Mouse (Mus musculus) hindbrain, embryonic 16.5 days (tissue): Measurements from ENCODE around the gene Tpte. TPM values are rescaled to one million over a fixed set of nuclear protein-coding genes. Genes with fewer than 3 reads are reported as not detected.
A peak's percentile ranks its signal among the peaks of the same experiment; 100 is the strongest.

Experiments used
- ATAC-seq: fragments of 200-750 bp; cut with Nextera tagmentation; 2 replicates; pipeline ENCODE4 v1.8.0; 2017; ENCODE audit warnings: moderate TSS enrichment, moderate library complexity
- H3K27ac ChIP-seq: fragments of 300-500 bp; sonication (generic); 2 replicates; pipeline ENCODE4 v1.5.1; 2014; ENCODE audit warnings: low read depth, mild to moderate bottlenecking, control low read depth, low read length, moderate library complexity
- H3K27me3 ChIP-seq: fragments of 300-500 bp; sonication (generic); replicated peaks from 2 replicates; pipeline ENCODE4 v1.6.1; 2014; ENCODE audit warnings: low read length; ENCODE audit not compliant: control insufficient read depth, insufficient read depth
- H3K36me3 ChIP-seq: fragments of 300-500 bp; sonication (generic); 2 replicates; pipeline ENCODE4 v1.6.1; 2014; ENCODE audit warnings: mild to moderate bottlenecking, low read length, moderate library complexity, mixed read lengths; ENCODE audit not compliant: control insufficient read depth, insufficient read depth
- H3K4me1 ChIP-seq: fragments of 300-500 bp; sonication (generic); 2 replicates; pipeline ENCODE4 v1.6.1; 2014; ENCODE audit warnings: low read depth, low read length; ENCODE audit not compliant: control insufficient read depth, insufficient read depth
- H3K4me2 ChIP-seq: fragments of 300-500 bp; sonication (generic); 2 replicates; pipeline ENCODE4 v1.6.1; 2014; ENCODE audit warnings: mild to moderate bottlenecking, low read length, control low read depth, moderate library complexity
- H3K4me3 ChIP-seq: fragments of 300-500 bp; sonication (generic); 2 replicates; pipeline ENCODE4 v1.5.1; 2014; ENCODE audit warnings: mild to moderate bottlenecking, low read length, control low read depth, moderate library complexity
- H3K9ac ChIP-seq: fragments of 300-500 bp; sonication (generic); 2 replicates; pipeline ENCODE4 v1.6.1; 2014; ENCODE audit warnings: low read depth, mild to moderate bottlenecking, control low read depth, low read length, moderate library complexity
- H3K9me3 ChIP-seq: fragments of 300-500 bp; sonication (generic); 2 replicates; pipeline ENCODE4 v1.6.1; 2014; ENCODE audit warnings: mild to moderate bottlenecking, low read length, moderate library complexity; ENCODE audit not compliant: control insufficient read depth
- WGBS: fragments of 180-500 bp; shearing (Covaris S2); extraction: QIAGEN DNeasy Blood & Tissue Kit; methylation state at CpG from one replicate; pipeline ENCODE4 v1.1.7; 2014; 5-methylcytosine and 5-hydroxymethylcytosine counted together
- polyA plus RNA-seq: library from polyadenylated mRNA; unstranded; fragments of >200 nt; fragmentation: Nextera tagmentation; extraction: Ambion mirVana; gene quantifications from 2 replicates; pipeline ENCODE4 v1.2.1, GENCODE M21; 2015

Gene Tpte
- polyA plus RNA-seq, 1 experiment from 2014 or later: not detected

GRCm38 (mm10) chr8:22389874-22390273 is 106.6 kb downstream of the Tpte start:
- H3K4me1 ChIP-seq: no peaks in the 10 kb centered on the region
- no peak overlapping the region for H3K4me3 ChIP-seq
- H3K36me3 ChIP-seq: peaks cover 8% of the 10 kb centered on the region
- no peak overlapping the region for H3K27ac ChIP-seq
- no peak overlapping the region for H3K9ac ChIP-seq
- H3K9me3 ChIP-seq: no peaks in the 10 kb centered on the region
- H3K4me2 ChIP-seq: no peak overlapping the region
- ATAC-seq: no peak
- H3K27me3 ChIP-seq: no peaks in the 10 kb centered on the region
- WGBS: 87% methylated on average over 10 of the region's 10 CpGs

GRCm38 (mm10) chr8:22390766-22391463 is 107.7 kb downstream of the Tpte start:
- H3K4me1 ChIP-seq: no peaks in the 10 kb centered on the region
- no peaks in the 10 kb centered on the region for H3K27me3 ChIP-seq
- no peak overlapping the region for H3K9ac ChIP-seq
- ATAC-seq: no peak
- H3K36me3 ChIP-seq: peaks cover 8% of the 10 kb centered on the region
- 89% methylated on average over 8 of the region's 8 CpGs for WGBS
- no peak overlapping the region for H3K27ac ChIP-seq
- no peak overlapping the region for H3K4me2 ChIP-seq
- H3K4me3 ChIP-seq: no peak overlapping the region
- no peaks in the 10 kb centered on the region for H3K9me3 ChIP-seq

- no peak overlapping the region for H3K27ac ChIP-seq
- no peak overlapping the region for H3K9ac ChIP-seq
- H3K9me3 ChIP-seq: no peaks in the 10 kb centered on the region
- 84% methylated on average over 4 of the region's 4 CpGs for WGBS
- no peaks in the 10 kb centered on the region for H3K36me3 ChIP-seq
- ATAC-seq: no peak
- H3K4me2 ChIP-seq: no peak overlapping the region
- H3K27me3 ChIP-seq: no peaks in the 10 kb centered on the region
- no peak overlapping the region for H3K4me3 ChIP-seq
- peaks cover 6% of the 10 kb centered on the region; the same call in 1 of the 2 replicates for H3K4me1 ChIP-seq
Observed at GRCm38 (mm10) chr8:22394471-22394870, 111.2 kb downstream of the Tpte start.

GRCm38 (mm10) chr8:22395256-22395655 is 112.0 kb downstream of the Tpte start:
- no peaks in the 10 kb centered on the region for H3K9me3 ChIP-seq
- no peak overlapping the region for H3K27ac ChIP-seq
- WGBS: 95% methylated on average over 8 of the region's 8 CpGs
- no peaks in the 10 kb centered on the region for H3K36me3 ChIP-seq
- H3K4me3 ChIP-seq: no peak overlapping the region
- ATAC-seq: no peak
- H3K4me2 ChIP-seq: no peak overlapping the region
- H3K27me3 ChIP-seq: no peaks in the 10 kb centered on the region
- peaks cover 6% of the 10 kb centered on the region; the same call in 1 of the 2 replicates for H3K4me1 ChIP-seq
- no peak overlapping the region for H3K9ac ChIP-seq

DNA sequence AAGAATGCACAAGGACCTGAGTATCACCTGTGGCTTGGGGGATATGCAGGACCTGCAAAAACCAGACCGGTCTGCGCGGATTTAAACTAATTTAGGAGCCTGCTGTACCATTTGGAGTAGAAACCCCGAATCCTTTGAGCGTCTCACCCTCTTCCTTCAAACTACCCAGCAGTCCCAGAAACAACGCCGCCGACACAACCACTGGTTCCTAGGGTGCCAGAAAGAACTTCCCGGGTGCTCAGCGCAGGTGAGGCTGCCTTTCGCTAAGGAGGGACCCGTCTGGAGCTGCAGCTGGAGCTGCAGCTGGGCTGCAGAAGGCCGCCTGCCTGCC is 114.5 kb downstream of the Tpte start:
- Histone ChIP-seq H3K27ac (peak overlapping the region; percentile 87), H3K4me1 (peaks cover 6% of the 10 kb centered on the region; the same call in 1 of the 2 replicates), H3K9ac (peak overlapping the region; percentile 75), H3K9me3 (no peaks in the 10 kb centered on the region), H3K4me2 (peak overlapping the region; percentile 85), H3K36me3 (no peaks in the 10 kb centered on the region), H3K27me3 (no peaks in the 10 kb centered on the region), H3K4me3 (peak overlapping the region; percentile 66)
- whole genome bisulfite sequencing: 0% methylated on average over 13 of the region's 13 CpGs
- no peak for ATAC-seq

DNA sequence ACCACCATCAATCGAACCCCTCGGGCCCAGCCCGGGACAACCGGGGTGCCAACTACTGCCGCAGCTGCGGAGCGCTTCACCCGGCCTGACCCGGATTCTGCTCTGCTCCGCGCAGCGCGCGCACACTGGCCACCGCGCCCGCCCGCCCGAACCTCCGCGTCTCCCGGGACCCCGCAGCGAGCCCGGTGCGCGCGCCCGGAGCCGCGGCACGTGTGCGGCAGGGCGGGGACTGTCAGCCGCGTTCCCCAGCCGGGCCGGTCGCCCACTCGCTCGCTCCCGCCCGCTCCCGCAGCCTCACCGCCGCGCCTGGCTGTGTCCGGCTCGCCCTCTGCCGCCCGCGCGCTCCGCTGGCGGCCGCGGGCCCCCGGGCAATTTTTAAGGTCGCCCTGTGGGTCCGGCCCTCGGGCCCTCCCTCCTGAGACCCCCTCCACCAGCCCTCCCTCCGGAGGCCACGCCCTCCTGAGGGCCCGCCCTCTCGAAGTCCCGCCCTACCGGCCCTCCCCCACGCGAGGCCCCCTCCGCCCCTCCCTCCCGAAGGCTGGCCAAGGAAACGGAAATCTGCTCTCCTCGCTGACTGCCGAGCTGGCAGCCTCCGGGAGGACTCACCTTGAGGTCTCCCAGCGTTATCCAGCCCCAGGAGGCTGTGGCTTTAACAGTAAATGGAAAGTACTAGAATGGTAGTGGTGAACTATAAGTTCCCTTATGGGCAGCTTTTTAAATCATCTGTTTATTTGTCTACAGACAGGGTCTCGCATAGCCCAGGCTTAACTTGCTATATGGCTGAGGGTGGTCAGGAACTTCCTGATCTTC is 115.1 kb downstream of the Tpte start, which contains the start of gene Slc25a15:
Gene Slc25a15 (minus strand): TSS at position 456 of the 810 bp plus-strand sequence.
- ATAC-seq: peak; percentile 96
- peak within 1 kb of the TSS; percentile 66 for H3K4me3 ChIP-seq
- H3K4me1 ChIP-seq: peaks cover 6% of the 10 kb centered on the region; the same call in 1 of the 2 replicates
- peak within 1 kb of the TSS; percentile 85 for H3K4me2 ChIP-seq
- no peaks in the 10 kb centered on the region for H3K36me3 ChIP-seq
- no peaks in the 10 kb centered on the region for H3K9me3 ChIP-seq
- no peaks in the 10 kb centered on the region for H3K27me3 ChIP-seq
- H3K9ac ChIP-seq: peak within 1 kb of the TSS; percentile 75
- WGBS: under 1% methylated on average over 54 of the region's 77 CpGs
- peak within 1 kb of the TSS; percentile 87 for H3K27ac ChIP-seq

DNA sequence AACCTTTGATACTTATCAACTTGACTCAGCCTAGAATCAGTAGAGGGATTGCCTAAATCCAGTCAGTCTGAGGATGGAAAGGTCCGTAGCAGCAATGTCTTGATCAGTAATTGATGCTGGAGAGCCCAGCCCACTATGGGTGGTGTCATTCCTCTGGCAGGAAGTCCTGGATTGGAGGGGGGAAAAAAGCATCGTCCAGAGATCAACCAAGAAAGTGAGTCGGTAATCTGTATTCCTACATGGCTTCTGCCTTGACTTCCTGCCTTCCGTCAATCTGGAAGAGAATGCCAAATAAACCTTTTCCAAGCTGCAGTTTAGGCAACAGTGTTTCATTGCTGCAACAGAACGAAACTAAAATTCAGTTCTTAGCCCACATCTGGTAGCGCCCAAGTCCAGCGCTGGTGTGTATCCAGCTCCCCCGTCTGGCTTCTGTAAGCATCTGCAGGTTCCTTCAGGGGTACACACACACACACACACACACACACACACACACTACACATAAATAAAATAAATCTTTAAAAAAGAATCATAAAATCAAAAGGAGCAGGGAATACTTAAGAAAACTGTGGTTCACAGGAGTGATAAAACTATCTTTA is 116.1 kb downstream of the Tpte start:
- no peak overlapping the region; the same call in 1 of the 2 replicates for H3K9ac ChIP-seq
- H3K4me1 ChIP-seq: peaks cover 6% of the 10 kb centered on the region; the same call in 1 of the 2 replicates
- H3K9me3 ChIP-seq: no peaks in the 10 kb centered on the region
- H3K27ac ChIP-seq: no peak overlapping the region; the same call in 1 of the 2 replicates
- 82% methylated on average over 8 of the region's 8 CpGs for WGBS
- H3K4me2 ChIP-seq: peak overlapping the region; percentile 85
- no peak for ATAC-seq
- peak overlapping the region; percentile 66 for H3K4me3 ChIP-seq
- H3K36me3 ChIP-seq: no peaks in the 10 kb centered on the region
- no peaks in the 10 kb centered on the region for H3K27me3 ChIP-seq

- Histone ChIP-seq H3K4me2 (no peak overlapping the region), H3K27ac (no peak overlapping the region), H3K4me3 (no peak overlapping the region), H3K4me1 (peaks cover 6% of the 10 kb centered on the region; the same call in 1 of the 2 replicates), H3K36me3 (no peaks in the 10 kb centered on the region), H3K9me3 (no peaks in the 10 kb centered on the region), H3K27me3 (no peaks in the 10 kb centered on the region), H3K9ac (no peak overlapping the region)
- 88% methylated on average over 4 of the region's 4 CpGs for WGBS
- no peak for ATAC-seq
Observed at GRCm38 (mm10) chr8:22400593-22400992, 117.4 kb downstream of the Tpte start.

GRCm38 (mm10) chr8:22403235-22403634 is 120.0 kb downstream of the Tpte start:
- Histone ChIP-seq H3K9me3 (no peaks in the 10 kb centered on the region), H3K4me1 (no peaks in the 10 kb centered on the region), H3K27ac (no peak overlapping the region), H3K4me2 (no peak overlapping the region), H3K36me3 (no peaks in the 10 kb centered on the region), H3K9ac (no peak overlapping the region), H3K27me3 (no peaks in the 10 kb centered on the region), H3K4me3 (no peak overlapping the region)
- WGBS: 96% methylated on average over 2 of the region's 2 CpGs
- no peak for ATAC-seq
